Mouse (Mus musculus): ENCODE measurements at regions not wholly inside any gene's neighbourhood (a gene's known extent, or its start where the extent isn't known, plus 50 kb on each side); places are given as distances from the start of the nearest gene placed in this dataset.

- Histone ChIP-seq H3K4me3 (ENCODE audit: low read depth, low read length) (no peak overlapping the region), H3K4me1 (ENCODE audit: insufficient read depth, low read length) (no peaks in the 10 kb centered on the region), H3K4me2 (ENCODE audit: low read depth, low read length, poor library complexity, severe bottlenecking) (no peak overlapping the region), H3K9ac (replicated peaks; ENCODE audit: low read length, poor library complexity, severe bottlenecking) (no peak overlapping the region), H3K27ac (ENCODE audit: low read depth, low read length) (no peak overlapping the region), H3K36me3 (ENCODE audit: insufficient read depth, low read length) (no peaks in the 10 kb centered on the region), H3K27me3 (ENCODE audit: insufficient read depth, low read length) (no peaks in the 10 kb centered on the region), H3K9me3 (ENCODE audit: low read length) (no peaks in the 10 kb centered on the region)
- ATAC-seq (ENCODE audit: low FRiP score) (no peak), DNase-seq (ENCODE audit: low spot score) (peak; percentile 76)
- peak; percentile 84 for TF ChIP-seq CTCF (IDR thresholded peaks at IDR 0.05)
- 2% methylated on average over 2 of the region's 2 CpGs for WGBS
These were observed 384.3 kb upstream of the Dab2 start for GRCm38 (mm10) chr15:5915261-5915660.

GRCm38 (mm10) chr15:5920058-5920457 lies 379.5 kb upstream of the Dab2 start:
- Histone ChIP-seq H3K4me3 (ENCODE audit: low read depth, low read length) (no peak overlapping the region), H3K36me3 (ENCODE audit: insufficient read depth, low read length) (no peaks in the 10 kb centered on the region), H3K4me1 (ENCODE audit: insufficient read depth, low read length) (no peaks in the 10 kb centered on the region), H3K27ac (ENCODE audit: low read depth, low read length) (no peak overlapping the region), H3K9me3 (ENCODE audit: low read length) (no peaks in the 10 kb centered on the region), H3K9ac (replicated peaks; ENCODE audit: low read length, poor library complexity, severe bottlenecking) (no peak overlapping the region), H3K27me3 (ENCODE audit: insufficient read depth, low read length) (no peaks in the 10 kb centered on the region), H3K4me2 (ENCODE audit: low read depth, low read length, poor library complexity, severe bottlenecking) (no peak overlapping the region)
- WGBS = 72% methylated on average over 4 of the region's 4 CpGs
- no peak for TF ChIP-seq CTCF (IDR thresholded peaks at IDR 0.05)
- DNase-seq (ENCODE audit: low spot score) (no peak), ATAC-seq (ENCODE audit: low FRiP score) (no peak)

- Histone ChIP-seq H3K9ac (replicated peaks; ENCODE audit: low read length, poor library complexity, severe bottlenecking) (no peak overlapping the region), H3K27ac (ENCODE audit: low read depth, low read length) (no peak overlapping the region), H3K4me3 (ENCODE audit: low read depth, low read length) (no peak overlapping the region), H3K36me3 (ENCODE audit: insufficient read depth, low read length) (no peaks in the 10 kb centered on the region), H3K4me1 (ENCODE audit: insufficient read depth, low read length) (no peaks in the 10 kb centered on the region), H3K4me2 (ENCODE audit: low read depth, low read length, poor library complexity, severe bottlenecking) (no peak overlapping the region), H3K27me3 (ENCODE audit: insufficient read depth, low read length) (no peaks in the 10 kb centered on the region), H3K9me3 (ENCODE audit: low read length) (no peaks in the 10 kb centered on the region)
- WGBS = 83% methylated on average over 3 of the region's 3 CpGs
- no peak for ATAC-seq (ENCODE audit: low FRiP score)
- TF ChIP-seq CTCF (IDR thresholded peaks at IDR 0.05) = no peak
- no peak for DNase-seq (ENCODE audit: low spot score)
These were observed 371.8 kb upstream of the Dab2 start for GRCm38 (mm10) chr15:5927768-5928167.

- TF ChIP-seq CTCF (IDR thresholded peaks at IDR 0.05) = no peak
- WGBS = 25% methylated on average over 3 of the region's 3 CpGs
- H3K36me3 ChIP-seq (ENCODE audit: insufficient read depth, low read length) = no peaks in the 10 kb centered on the region
- ATAC-seq (ENCODE audit: low FRiP score) (no peak), DNase-seq (ENCODE audit: low spot score) (no peak)
- H3K4me1 ChIP-seq (ENCODE audit: insufficient read depth, low read length) = no peaks in the 10 kb centered on the region
- no peaks in the 10 kb centered on the region for H3K9me3 ChIP-seq (ENCODE audit: low read length)
- no peaks in the 10 kb centered on the region for H3K27me3 ChIP-seq (ENCODE audit: insufficient read depth, low read length)
- H3K9ac ChIP-seq (replicated peaks; ENCODE audit: low read length, poor library complexity, severe bottlenecking) = no peak overlapping the region
- no peak overlapping the region for H3K4me2 ChIP-seq (ENCODE audit: low read depth, low read length, poor library complexity, severe bottlenecking)
- no peak overlapping the region for H3K27ac ChIP-seq (ENCODE audit: low read depth, low read length)
- no peak overlapping the region for H3K4me3 ChIP-seq (ENCODE audit: low read depth, low read length)
These were observed 366.0 kb upstream of the Dab2 start for GRCm38 (mm10) chr15:5933586-5933985.

GRCm38 (mm10) chr15:5940945-5941344 lies 358.6 kb upstream of the Dab2 start:
- Histone ChIP-seq H3K27ac (ENCODE audit: low read depth, low read length) (no peak overlapping the region), H3K36me3 (ENCODE audit: insufficient read depth, low read length) (no peaks in the 10 kb centered on the region), H3K9ac (replicated peaks; ENCODE audit: low read length, poor library complexity, severe bottlenecking) (no peak overlapping the region), H3K4me3 (ENCODE audit: low read depth, low read length) (no peak overlapping the region), H3K4me2 (ENCODE audit: low read depth, low read length, poor library complexity, severe bottlenecking) (no peak overlapping the region), H3K4me1 (ENCODE audit: insufficient read depth, low read length) (no peaks in the 10 kb centered on the region), H3K9me3 (ENCODE audit: low read length) (no peaks in the 10 kb centered on the region), H3K27me3 (ENCODE audit: insufficient read depth, low read length) (no peaks in the 10 kb centered on the region)
- WGBS = 58% methylated on average over 2 of the region's 2 CpGs
- TF ChIP-seq CTCF (IDR thresholded peaks at IDR 0.05) = no peak
- ATAC-seq (ENCODE audit: low FRiP score) (no peak), DNase-seq (ENCODE audit: low spot score) (peak; percentile 1)

GRCm38 (mm10) chr15:5946650-5947049 lies 352.9 kb upstream of the Dab2 start:
- WGBS = 92% methylated on average over 6 of the region's 6 CpGs
- no peak for TF ChIP-seq CTCF (IDR thresholded peaks at IDR 0.05)

More at GRCm38 (mm10) chr15:5946650-5947049, 352.9 kb upstream of the Dab2 start:
- no peaks in the 10 kb centered on the region for H3K9me3 ChIP-seq (ENCODE audit: low read length)
- DNase-seq (ENCODE audit: low spot score) = no peak
- H3K27ac ChIP-seq (ENCODE audit: low read depth, low read length) = no peak overlapping the region
- H3K4me2 ChIP-seq (ENCODE audit: low read depth, low read length, poor library complexity, severe bottlenecking) = no peak overlapping the region
- no peak for ATAC-seq (ENCODE audit: low FRiP score)
- no peaks in the 10 kb centered on the region for H3K4me1 ChIP-seq (ENCODE audit: insufficient read depth, low read length)
- no peak overlapping the region for H3K9ac ChIP-seq (replicated peaks; ENCODE audit: low read length, poor library complexity, severe bottlenecking)
- H3K27me3 ChIP-seq (ENCODE audit: insufficient read depth, low read length) = no peaks in the 10 kb centered on the region
- no peak overlapping the region for H3K4me3 ChIP-seq (ENCODE audit: low read depth, low read length)
- H3K36me3 ChIP-seq (ENCODE audit: insufficient read depth, low read length) = no peaks in the 10 kb centered on the region

Data from midbrain, postnatal 0 days (tissue).